Mouse (Mus musculus) bone marrow macrophage, adult 2 months (primary cell): ENCODE measurements around the gene Pigl.

ENCODE experiments used
- CTCF ChIP-seq: IDR thresholded peaks from 2 replicates; pipeline ENCODE4 v1.5.1; 2012; ENCODE audit warnings: low read depth, mild to moderate bottlenecking, low read length, moderate library complexity
- POLR2A ChIP-seq: IDR thresholded peaks from 2 replicates; pipeline ENCODE4 v1.6.1; 2012; ENCODE audit warnings: mild to moderate bottlenecking, low read depth, low read length, borderline replicate concordance

GRCm38 (mm10) chr11:62554163-62554855, 96.0 kb downstream of the Pigl start:
- no peak for TF ChIP-seq CTCF
- TF ChIP-seq POLR2A: no peak
